Mouse (Mus musculus) T-helper 17 cell (primary cell): ENCODE results near the gene Fpgs.

ENCODE experiments used
- in situ Hi-C, 2 experiments: fragments of 300-600 bp; cut with MboI, MseI; formaldehyde crosslinking; loops; 1 replicate in 1 of 2; 2 replicates in 1 of 2; pipeline ENCODE4 v1.15.1; 2025; ENCODE audit warnings: high pct_unique_total_duplicates in 2 of 2

The Fpgs gene

GRCm38 (mm10) chr2:32703046-32703445, 899 bp downstream of the Fpgs start:
- in situ Hi-C loops, result no loop called here

GRCm38 (mm10) chr2:32700966-32701743, 2.8 kb downstream of the Fpgs start:
- in situ Hi-C loops, result no loop called here

- in situ Hi-C loops, result loop anchor here in 1 of 2 experiments (10.0 kb wide), 1 partner anchor 295 kb away; no protein-coding TSS in a partner anchor
Measured at GRCm38 (mm10) chr2:32699680-32700079, 4.3 kb downstream of the Fpgs start.

- in situ Hi-C loops, result loop anchor here in 1 of 2 experiments (10.0 kb wide), 1 partner anchor 290 kb away; no protein-coding TSS in a partner anchor
Measured at GRCm38 (mm10) chr2:32694691-32695090, 9.3 kb downstream of the Fpgs start.

- in situ Hi-C loops, result loop anchor here in 1 of 2 experiments (10.0 kb wide), 1 partner anchor 289 kb away; no protein-coding TSS in a partner anchor
Measured at GRCm38 (mm10) chr2:32693823-32694411, 10.0 kb downstream of the Fpgs start.

- in situ Hi-C loops, result loop anchor here in 1 of 2 experiments (10.0 kb wide), 1 partner anchor 288 kb away; no protein-coding TSS in a partner anchor
Measured at GRCm38 (mm10) chr2:32693282-32693681, 10.7 kb downstream of the Fpgs start.

GRCm38 (mm10) chr2:32692496-32692895, 11.4 kb downstream of the Fpgs start:
- in situ Hi-C loops, result loop anchor here in 1 of 2 experiments (10.0 kb wide), 1 partner anchor 288 kb away; no protein-coding TSS in a partner anchor

GRCm38 (mm10) chr2:32691041-32691440, 12.9 kb downstream of the Fpgs start:
- in situ Hi-C loops, result loop anchor here in 1 of 2 experiments (10.0 kb wide), 1 partner anchor 286 kb away; no protein-coding TSS in a partner anchor

GRCm38 (mm10) chr2:32689420-32689819, 14.5 kb downstream of the Fpgs start:
- in situ Hi-C loops, result loop anchor here (5.0 kb wide), 1 partner anchor 57 kb away; no protein-coding TSS in a partner anchor

GRCm38 (mm10) chr2:32687562-32687961, 16.4 kb downstream of the Fpgs start:
- in situ Hi-C loops, result loop anchor here (5.0 kb wide), 1 partner anchor 55 kb away; no protein-coding TSS in a partner anchor

- in situ Hi-C loops, result loop anchor here (5.0 kb wide), 1 partner anchor 54 kb away; no protein-coding TSS in a partner anchor
Measured at GRCm38 (mm10) chr2:32686640-32687039, 17.3 kb downstream of the Fpgs start.

GRCm38 (mm10) chr2:32685807-32686206, 18.1 kb downstream of the Fpgs start:
- in situ Hi-C loops, result loop anchor here (5.0 kb wide), 1 partner anchor 54 kb away; no protein-coding TSS in a partner anchor

GRCm38 (mm10) chr2:32684681-32685428, 19.1 kb downstream of the Fpgs start:
- in situ Hi-C loops, result loop anchor here (5.0 kb wide), 1 partner anchor 53 kb away; no protein-coding TSS in a partner anchor

GRCm38 (mm10) chr2:32683701-32684100, 20.2 kb downstream of the Fpgs start:
- in situ Hi-C loops, result no loop called here

GRCm38 (mm10) chr2:32682721-32683417, 21.1 kb downstream of the Fpgs start:
- in situ Hi-C loops, result no loop called here

GRCm38 (mm10) chr2:32681754-32682153, 22.2 kb downstream of the Fpgs start:
- in situ Hi-C loops, result no loop called here

GRCm38 (mm10) chr2:32680961-32681650, 22.8 kb downstream of the Fpgs start:
- in situ Hi-C loops, result no loop called here

- in situ Hi-C loops, result no loop called here
Measured at GRCm38 (mm10) chr2:32680051-32680451, 23.9 kb downstream of the Fpgs start.

GRCm38 (mm10) chr2:32677683-32678082, 26.3 kb downstream of the Fpgs start:
- in situ Hi-C loops, result no loop called here

- in situ Hi-C loops, result no loop called here
Measured at GRCm38 (mm10) chr2:32676821-32677220, 27.1 kb downstream of the Fpgs start.
